Mouse (Mus musculus): ENCODE measurements at regions not wholly inside any gene's neighbourhood (a gene's known extent, or its start where the extent isn't known, plus 50 kb on each side); places are given as distances from the start of the nearest gene placed in this dataset.

DNA sequence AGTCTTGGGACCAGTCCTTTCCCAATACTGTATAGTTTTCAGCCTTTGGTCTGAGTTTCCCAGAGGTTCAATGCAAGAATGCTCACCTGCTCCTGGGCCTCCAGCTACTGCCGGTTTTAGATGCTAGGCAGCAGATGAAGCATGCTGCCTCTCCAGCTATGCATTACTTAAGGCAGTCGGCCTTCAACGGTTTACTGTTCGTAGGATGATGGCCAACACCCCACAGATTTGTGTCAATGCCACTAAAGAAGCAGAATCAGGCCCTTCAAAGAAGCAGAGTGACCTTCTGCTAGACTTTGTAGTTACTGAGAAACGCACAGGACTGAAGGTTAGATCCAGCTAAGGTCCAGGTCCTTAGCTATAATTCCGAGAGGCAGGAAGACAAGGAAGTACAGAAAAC is 65.0 kb upstream of the Btg3 start:
- no peak overlapping the region for H3K27ac ChIP-seq (ENCODE audit: low read depth, low read length)
- ATAC-seq (ENCODE audit: insufficient read depth, low FRiP score, low TSS enrichment) (no peak), DNase-seq (ENCODE audit: low spot score) (no peak)
- H3K4me2 ChIP-seq (ENCODE audit: low read depth), result no peak overlapping the region
- no peak overlapping the region for H3K4me3 ChIP-seq (ENCODE audit: low read depth, low read length)
- no peak overlapping the region for H3K9ac ChIP-seq (ENCODE audit: low read length)
- no peaks in the 10 kb centered on the region for H3K27me3 ChIP-seq (ENCODE audit: control insufficient read depth, insufficient read depth, low read length)
- 88% methylated on average over 6 of the region's 6 CpGs for WGBS
- H3K9me3 ChIP-seq (ENCODE audit: control insufficient read depth, low read length), result no peaks in the 10 kb centered on the region
- H3K36me3 ChIP-seq (ENCODE audit: control insufficient read depth, insufficient read depth, low read length), result no peaks in the 10 kb centered on the region
- no peaks in the 10 kb centered on the region for H3K4me1 ChIP-seq (ENCODE audit: control insufficient read depth, insufficient read depth, low read length)

- WGBS, result 87% methylated on average over 5 of the region's 5 CpGs
- H3K9me3 ChIP-seq (ENCODE audit: control insufficient read depth, low read length), result no peaks in the 10 kb centered on the region
- DNase-seq (ENCODE audit: low spot score), result no peak
These were observed 58.7 kb upstream of the Btg3 start for GRCm38 (mm10) chr16:78435707-78436106.

DNA sequence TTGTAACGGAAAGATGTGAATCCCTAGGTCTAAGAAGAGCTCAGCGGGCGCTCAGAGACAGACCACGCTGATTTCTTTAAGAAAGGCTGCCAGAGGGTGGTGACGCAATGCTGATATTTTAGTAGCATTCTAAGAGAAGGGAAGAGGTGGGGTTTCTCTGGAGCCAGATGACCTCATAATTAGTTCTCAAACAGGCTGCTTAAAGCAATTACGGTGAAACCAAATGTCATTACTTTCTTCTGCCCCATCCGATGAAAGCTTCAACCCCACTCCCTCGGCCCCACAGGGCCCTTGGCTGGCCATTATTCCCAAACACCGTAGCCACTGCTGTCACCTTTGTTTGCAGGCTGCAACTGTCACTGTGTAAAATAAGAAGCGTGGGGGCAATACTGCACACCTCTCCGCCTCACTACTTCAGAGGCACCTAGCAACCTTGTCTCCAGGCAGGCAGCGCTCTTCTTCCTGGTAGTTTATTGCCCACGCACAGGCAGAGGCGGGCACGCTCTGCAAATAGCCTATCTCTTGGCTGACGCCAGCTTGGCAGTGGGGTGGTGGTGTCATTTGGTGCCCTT is 50.6 kb upstream of the Btg3 start:
- DNase-seq (ENCODE audit: low spot score), result no peak
- peak overlapping the region; percentile 13 for H3K4me2 ChIP-seq (ENCODE audit: low read depth)
- no peak; the same call in 1 of the 2 replicates for ATAC-seq (ENCODE audit: insufficient read depth, low FRiP score, low TSS enrichment)
- H3K27ac ChIP-seq (ENCODE audit: low read depth, low read length), result no peak overlapping the region
- H3K4me3 ChIP-seq (ENCODE audit: low read depth, low read length), result no peak overlapping the region
- no peaks in the 10 kb centered on the region for H3K27me3 ChIP-seq (ENCODE audit: control insufficient read depth, insufficient read depth, low read length)
- WGBS, result 27% methylated on average over 16 of the region's 16 CpGs
- H3K9me3 ChIP-seq (ENCODE audit: control insufficient read depth, low read length), result no peaks in the 10 kb centered on the region
- no peaks in the 10 kb centered on the region for H3K36me3 ChIP-seq (ENCODE audit: control insufficient read depth, insufficient read depth, low read length)
- no peak overlapping the region for H3K9ac ChIP-seq (ENCODE audit: low read length)
- no peaks in the 10 kb centered on the region for H3K4me1 ChIP-seq (ENCODE audit: control insufficient read depth, insufficient read depth, low read length)

More at GRCm38 (mm10) chr16:78435707-78436106, 58.7 kb upstream of the Btg3 start:
- Histone ChIP-seq H3K4me3 (ENCODE audit: low read depth, low read length) (no peak overlapping the region), H3K27ac (ENCODE audit: low read depth, low read length) (no peak overlapping the region), H3K36me3 (ENCODE audit: control insufficient read depth, insufficient read depth, low read length) (no peaks in the 10 kb centered on the region), H3K27me3 (ENCODE audit: control insufficient read depth, insufficient read depth, low read length) (no peaks in the 10 kb centered on the region), H3K4me1 (ENCODE audit: control insufficient read depth, insufficient read depth, low read length) (no peaks in the 10 kb centered on the region), H3K9ac (ENCODE audit: low read length) (no peak overlapping the region), H3K4me2 (ENCODE audit: low read depth) (no peak overlapping the region)
- no peak for ATAC-seq (ENCODE audit: insufficient read depth, low FRiP score, low TSS enrichment)
